In the genomic region with DNA sequence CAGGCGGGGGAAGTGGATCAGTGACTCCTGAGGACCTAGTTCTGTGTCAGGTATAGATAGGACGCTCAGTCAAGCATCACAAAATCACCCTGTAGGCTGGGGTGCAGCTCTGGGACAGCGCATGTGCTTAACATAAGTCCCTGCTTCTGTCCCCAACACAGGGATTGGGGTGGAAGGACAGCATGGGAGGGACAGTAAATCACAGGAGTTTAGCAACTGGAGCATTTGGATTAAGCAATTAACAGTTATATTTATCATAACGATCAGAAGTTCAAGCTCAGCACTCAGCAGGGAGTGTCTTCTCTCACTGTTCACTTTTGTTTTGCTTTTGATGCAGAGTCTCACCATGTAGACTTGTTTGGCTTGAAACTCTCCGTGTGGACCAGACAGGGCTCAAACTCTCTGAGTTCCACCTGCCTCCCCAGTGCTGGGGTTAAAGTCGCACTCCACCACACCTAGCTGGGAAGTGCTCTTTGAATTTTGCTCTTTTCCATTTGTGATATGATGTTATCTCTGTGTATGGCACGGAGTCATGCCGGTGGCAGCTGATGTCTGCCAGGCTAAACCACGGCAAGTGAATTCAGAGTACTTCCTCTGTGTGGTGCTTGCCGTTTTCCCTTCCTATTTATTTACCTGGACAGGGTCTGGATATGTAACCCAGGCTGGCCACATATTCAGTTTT, we compare ENCODE assay signal across 13 mouse cellular contexts.
"Had no signal": no experiment of that assay in that cellular context is flagged by ENCODE, and none has a peak within 500 bp of the region (broad histone marks: within the 10 kb centered on the region; RNA-seq: fewer than 3 reads in every experiment).

No protein-coding gene starts in this region.

- H3K36me3 ChIP-seq: limb, embryonic 12.5 days; lung, embryonic 15.5 days; stomach, embryonic 15.5 days had no signal

- H3K9me3 ChIP-seq: lung, embryonic 15.5 days; megakaryocyte, embryonic 14.5 days; midbrain, embryonic 15.5 days; neural tube, embryonic 12.5 days; stomach, embryonic 15.5 days had no signal

- H3K4me1 ChIP-seq: midbrain, embryonic 15.5 days had no signal

- DNase-seq: kidney, adult 8-10 months; kidney, postnatal 25 days; liver; lung, postnatal 14 days; right cerebral cortex, postnatal 4 days; thymus, postnatal 36 days had no signal

- H3K4me3 ChIP-seq: limb, embryonic 12.5 days; lung, embryonic 15.5 days; megakaryocyte, embryonic 14.5 days; midbrain, embryonic 15.5 days; neural tube, embryonic 12.5 days; stomach, embryonic 15.5 days had no signal

- H3K27ac ChIP-seq: limb, embryonic 12.5 days; lung, embryonic 15.5 days; macrophage; midbrain, embryonic 15.5 days; neural tube, embryonic 12.5 days; stomach, embryonic 15.5 days had no signal

- H3K27me3 ChIP-seq: limb, embryonic 12.5 days; lung, embryonic 15.5 days; megakaryocyte, embryonic 14.5 days; midbrain, embryonic 15.5 days; neural tube, embryonic 12.5 days; stomach, embryonic 15.5 days had no signal
